Mouse (Mus musculus) MEL (cell line): ENCODE measurements at regions not wholly inside any gene's neighbourhood (a gene's known extent, or its start where the extent isn't known, plus 50 kb on each side); places are given as distances from the start of the nearest gene placed in this dataset.

ENCODE experiments used
- CHD1 ChIP-seq: IDR thresholded peaks from 2 replicates; pipeline ENCODE4 v1.6.1; 2012; ENCODE audit warnings: low read depth, mild to moderate bottlenecking, inconsistent platforms, low read length, improper control_type of control experiment
- CHD2 ChIP-seq: IDR thresholded peaks from 2 replicates; pipeline ENCODE4 v1.6.1; 2011; ENCODE audit warnings: low read length, improper control_type of control experiment
- CTCF ChIP-seq, 3 experiments: IDR thresholded peaks in 2 of 3; conservative IDR thresholded peaks in 1 of 3; 2 replicates each; pipeline ENCODE4 v1.5.1; 2011 to 2012; ENCODE audit warnings: low read length in 3 of 3, low read depth in 2 of 3, mild to moderate bottlenecking in 2 of 3, improper control_type of control experiment in 1 of 3, inconsistent platforms in 1 of 3, mixed read lengths in 1 of 3, moderate library complexity in 1 of 3; ENCODE audit not compliant: control insufficient read depth in 1 of 3, insufficient read depth in 1 of 3, poor library complexity in 1 of 3, severe bottlenecking in 1 of 3
- E2F4 ChIP-seq: IDR thresholded peaks from 2 replicates; pipeline ENCODE4 v1.6.1; 2011; ENCODE audit warnings: low read depth, low read length, improper control_type of control experiment, borderline replicate concordance
- ETS1 ChIP-seq: IDR thresholded peaks from 2 replicates; pipeline ENCODE4 v1.6.1; 2012; ENCODE audit warnings: low read depth, mild to moderate bottlenecking, inconsistent platforms, low read length, improper control_type of control experiment, moderate library complexity
- GABPA ChIP-seq: IDR thresholded peaks from 2 replicates; pipeline ENCODE4 v1.6.1; 2012; ENCODE audit warnings: low read depth, mild to moderate bottlenecking, inconsistent platforms, low read length, improper control_type of control experiment, moderate library complexity
- MYB ChIP-seq: IDR thresholded peaks from 2 replicates; pipeline ENCODE4 v1.6.1; 2011; ENCODE audit warnings: mild to moderate bottlenecking, low read depth, low read length, improper control_type of control experiment
- NRF1 ChIP-seq: IDR thresholded peaks from 2 replicates; pipeline ENCODE4 v1.6.1; 2014; ENCODE audit warnings: low read depth, mild to moderate bottlenecking, inconsistent platforms, low read length, improper control_type of control experiment, moderate library complexity; ENCODE audit not compliant: poor library complexity, insufficient read depth, severe bottlenecking
- POLR2A ChIP-seq, 2 experiments: IDR thresholded peaks; 2 replicates each; pipeline ENCODE4 v1.6.1; 2011 to 2012; ENCODE audit warnings: low read length in 2 of 2, mild to moderate bottlenecking in 2 of 2, control low read depth in 1 of 2, improper control_type of control experiment in 1 of 2, low read depth in 1 of 2, moderate library complexity in 1 of 2; ENCODE audit not compliant: control insufficient read depth in 1 of 2, insufficient read depth in 1 of 2, poor library complexity in 1 of 2

GRCm38 (mm10) chr13:44231868-44232715 lies 447.5 kb downstream of the Cd83 start:
- TF ChIP-seq CHD2 (no peak), MYB (no peak), CTCF (IDR thresholded peaks at IDR 0.05 in 2 of 3, conservative IDR thresholded peaks at IDR 0.05 in 1 of 3; ENCODE audit: control insufficient read depth in 1 of 3, insufficient read depth in 1 of 3, low read depth in 2 of 3, low read length in 3 of 3, poor library complexity in 1 of 3, severe bottlenecking in 1 of 3) (no peak), CHD1 (no peak), E2F4 (no peak), NRF1 (no peak), ETS1 (no peak), POLR2A (IDR thresholded peaks at IDR 0.05; ENCODE audit: control insufficient read depth in 1 of 2, insufficient read depth in 1 of 2, low read depth in 1 of 2, low read length in 2 of 2, poor library complexity in 1 of 2) (no peak), GABPA (no peak)
